Mouse (Mus musculus): ENCODE data around the gene Ralgps1. TPM values are rescaled to one million over a fixed set of nuclear protein-coding genes. Genes with fewer than 3 reads are reported as not detected.

The Ralgps1 gene
- polyA plus RNA-seq, 1 experiment, result 48.7 TPM

GRCm38 (mm10) chr2:33274719-33275490 lies 96.4 kb downstream of the Ralgps1 start:
- Histone ChIP-seq H3K4me3 (replicated peaks; ENCODE audit: insufficient read depth, low read depth, low read length) (no peak overlapping the region), H3K27ac (ENCODE audit: insufficient read depth, low read length) (no peak overlapping the region), H3K4me1 (ENCODE audit: control insufficient read depth, insufficient read depth, low read length) (peaks cover 14% of the 10 kb centered on the region), H3K27me3 (ENCODE audit: control insufficient read depth, insufficient read depth, low read length) (no peaks in the 10 kb centered on the region)
- DNase-seq, result peak in 1 of 2 experiments; percentile 62
- no peak for TF ChIP-seq POLR2A (IDR thresholded peaks at IDR 0.05; ENCODE audit: borderline replicate concordance, insufficient read depth, low read length)
- no peak for TF ChIP-seq CTCF (IDR thresholded peaks at IDR 0.05; ENCODE audit: borderline replicate concordance, insufficient read depth, low read depth, low read length)
- 33% methylated on average over 12 of the region's 12 CpGs for WGBS

DNA sequence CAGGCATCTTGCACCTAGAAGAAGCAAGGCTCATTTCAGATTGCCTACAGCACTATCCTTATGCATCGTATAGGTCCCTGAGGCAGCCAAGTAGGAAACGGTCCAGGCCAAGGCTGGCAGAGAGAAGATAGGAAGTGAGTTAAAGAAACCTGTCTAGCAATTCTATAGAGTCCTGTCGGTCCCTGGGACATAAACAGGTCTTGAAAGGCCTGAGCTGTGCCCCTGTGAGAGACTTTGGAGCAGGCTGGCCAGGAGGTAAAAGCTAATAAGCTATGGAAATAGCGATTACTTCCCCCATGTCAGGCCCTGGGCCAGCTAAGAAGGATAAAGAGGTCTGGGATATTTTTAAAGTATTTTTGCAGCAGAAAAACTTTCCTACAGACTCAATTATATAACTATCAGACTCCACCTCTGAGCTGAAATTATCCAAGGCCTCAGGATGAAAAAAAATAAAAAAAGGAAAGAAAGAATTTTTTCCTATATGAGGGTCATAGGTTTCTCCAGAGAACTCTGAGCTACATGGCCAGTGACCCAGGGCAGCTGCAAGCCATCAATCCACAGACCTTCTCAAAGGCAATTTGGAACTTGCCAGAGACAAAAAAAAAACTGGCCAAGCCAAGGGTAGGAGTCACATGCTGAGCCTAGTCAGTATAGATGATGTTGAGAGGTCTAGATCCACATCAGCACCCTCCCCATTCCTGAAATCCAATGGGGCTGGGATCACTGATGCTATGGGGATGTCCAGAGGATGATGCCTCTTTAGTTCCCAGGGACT lies 98.4 kb downstream of the Ralgps1 start:
- no peak for TF ChIP-seq POLR2A (IDR thresholded peaks at IDR 0.05; ENCODE audit: borderline replicate concordance, insufficient read depth, low read length)
- TF ChIP-seq CTCF (IDR thresholded peaks at IDR 0.05; ENCODE audit: borderline replicate concordance, insufficient read depth, low read depth, low read length), result no peak
- no peak for DNase-seq
- Histone ChIP-seq H3K27me3 (ENCODE audit: control insufficient read depth, insufficient read depth, low read length) (no peaks in the 10 kb centered on the region), H3K27ac (ENCODE audit: insufficient read depth, low read length) (no peak overlapping the region), H3K4me3 (replicated peaks; ENCODE audit: insufficient read depth, low read depth, low read length) (no peak overlapping the region), H3K4me1 (ENCODE audit: control insufficient read depth, insufficient read depth, low read length) (peaks cover 33% of the 10 kb centered on the region)
- 66% methylated on average over 4 of the region's 4 CpGs for WGBS

DNA sequence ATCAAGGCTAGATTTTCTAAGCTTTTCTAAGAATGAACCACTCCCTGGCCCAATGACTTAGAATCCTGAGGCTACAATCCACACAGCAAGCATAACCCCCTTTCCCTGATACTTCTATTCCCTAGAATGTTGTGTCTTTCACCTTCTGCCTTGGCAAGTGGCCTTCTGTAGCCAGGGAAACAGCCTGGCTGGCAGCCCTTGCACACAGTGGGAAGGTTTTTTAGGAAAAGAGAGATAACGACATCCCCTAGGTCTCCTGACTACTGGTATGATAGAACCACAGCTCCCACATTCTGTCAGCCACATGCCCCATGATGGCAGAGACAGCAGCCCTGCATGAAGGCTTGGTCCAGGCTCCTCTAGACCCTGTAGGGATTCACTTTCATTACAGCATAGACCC lies 99.8 kb downstream of the Ralgps1 start:
- Histone ChIP-seq H3K4me3 (replicated peaks; ENCODE audit: insufficient read depth, low read depth, low read length) (no peak overlapping the region), H3K27ac (ENCODE audit: insufficient read depth, low read length) (no peak overlapping the region), H3K27me3 (ENCODE audit: control insufficient read depth, insufficient read depth, low read length) (no peaks in the 10 kb centered on the region), H3K4me1 (ENCODE audit: control insufficient read depth, insufficient read depth, low read length) (peaks cover 33% of the 10 kb centered on the region)
- no peak for DNase-seq
- 7% methylated on average over 1 of the region's 1 CpGs for WGBS
- TF ChIP-seq CTCF (IDR thresholded peaks at IDR 0.05; ENCODE audit: borderline replicate concordance, insufficient read depth, low read depth, low read length), result no peak
- TF ChIP-seq POLR2A (IDR thresholded peaks at IDR 0.05; ENCODE audit: borderline replicate concordance, insufficient read depth, low read length), result no peak

GRCm38 (mm10) chr2:33270569-33270968 lies 100.7 kb downstream of the Ralgps1 start:
- Histone ChIP-seq H3K4me1 (ENCODE audit: control insufficient read depth, insufficient read depth, low read length) (peaks cover 34% of the 10 kb centered on the region), H3K27ac (ENCODE audit: insufficient read depth, low read length) (no peak overlapping the region), H3K27me3 (ENCODE audit: control insufficient read depth, insufficient read depth, low read length) (no peaks in the 10 kb centered on the region), H3K4me3 (replicated peaks; ENCODE audit: insufficient read depth, low read depth, low read length) (no peak overlapping the region)
- no peak for DNase-seq
- TF ChIP-seq CTCF (IDR thresholded peaks at IDR 0.05; ENCODE audit: borderline replicate concordance, insufficient read depth, low read depth, low read length) (no peak), POLR2A (IDR thresholded peaks at IDR 0.05; ENCODE audit: borderline replicate concordance, insufficient read depth, low read length) (no peak)
- 97% methylated on average over 2 of the region's 2 CpGs for WGBS

- Histone ChIP-seq H3K27me3 (ENCODE audit: control insufficient read depth, insufficient read depth, low read length) (no peaks in the 10 kb centered on the region), H3K27ac (ENCODE audit: insufficient read depth, low read length) (peak overlapping the region; percentile 12), H3K4me1 (ENCODE audit: control insufficient read depth, insufficient read depth, low read length) (peaks cover 22% of the 10 kb centered on the region), H3K4me3 (replicated peaks; ENCODE audit: insufficient read depth, low read depth, low read length) (no peak overlapping the region)
- 39% methylated on average over 2 of the region's 2 CpGs for whole genome bisulfite sequencing
- DNase-seq, result peak; percentile 56 to 69
- TF ChIP-seq POLR2A (IDR thresholded peaks at IDR 0.05; ENCODE audit: borderline replicate concordance, insufficient read depth, low read length), result no peak
- no peak for TF ChIP-seq CTCF (IDR thresholded peaks at IDR 0.05; ENCODE audit: borderline replicate concordance, insufficient read depth, low read depth, low read length)
Observed at GRCm38 (mm10) chr2:33269132-33269493, 102.2 kb downstream of the Ralgps1 start.

- Histone ChIP-seq H3K4me1 (ENCODE audit: control insufficient read depth, insufficient read depth, low read length) (peaks cover 22% of the 10 kb centered on the region), H3K4me3 (replicated peaks; ENCODE audit: insufficient read depth, low read depth, low read length) (no peak overlapping the region), H3K27me3 (ENCODE audit: control insufficient read depth, insufficient read depth, low read length) (no peaks in the 10 kb centered on the region), H3K27ac (ENCODE audit: insufficient read depth, low read length) (no peak overlapping the region)
- 44% methylated on average over 6 of the region's 6 CpGs for WGBS
- DNase-seq, result no peak
- TF ChIP-seq CTCF (IDR thresholded peaks at IDR 0.05; ENCODE audit: borderline replicate concordance, insufficient read depth, low read depth, low read length) (no peak), POLR2A (IDR thresholded peaks at IDR 0.05; ENCODE audit: borderline replicate concordance, insufficient read depth, low read length) (no peak)
Observed at GRCm38 (mm10) chr2:33268384-33269131, 102.7 kb downstream of the Ralgps1 start.

GRCm38 (mm10) chr2:33267075-33267474 lies 104.2 kb downstream of the Ralgps1 start:
- peaks cover 22% of the 10 kb centered on the region for H3K4me1 ChIP-seq (ENCODE audit: control insufficient read depth, insufficient read depth, low read length)
- TF ChIP-seq CTCF (IDR thresholded peaks at IDR 0.05; ENCODE audit: borderline replicate concordance, insufficient read depth, low read depth, low read length), result no peak
- no peaks in the 10 kb centered on the region for H3K27me3 ChIP-seq (ENCODE audit: control insufficient read depth, insufficient read depth, low read length)
- 85% methylated on average over 1 of the region's 1 CpGs for WGBS
- H3K27ac ChIP-seq (ENCODE audit: insufficient read depth, low read length), result no peak overlapping the region
- DNase-seq, result no peak
- no peak overlapping the region for H3K4me3 ChIP-seq (replicated peaks; ENCODE audit: insufficient read depth, low read depth, low read length)

All from cerebellum, adult 2 months (tissue).